Mouse (Mus musculus) ES-Bruce4 (cell line): Measurements from ENCODE around the gene Tagap.

Experiments
- CTCF ChIP-seq: IDR thresholded peaks from one replicate; pipeline ENCODE4 v1.8.1; 2011; ENCODE audit warnings: low read depth, low read length
- EP300 ChIP-seq: IDR thresholded peaks from 2 replicates; pipeline ENCODE4 v1.6.1; 2011; ENCODE audit warnings: low read depth, low read length; ENCODE audit not compliant: insufficient read depth
- POLR2A ChIP-seq: IDR thresholded peaks from one replicate; pipeline ENCODE4 v1.8.1; 2011; ENCODE audit warnings: low read length; ENCODE audit not compliant: insufficient read depth

DNA sequence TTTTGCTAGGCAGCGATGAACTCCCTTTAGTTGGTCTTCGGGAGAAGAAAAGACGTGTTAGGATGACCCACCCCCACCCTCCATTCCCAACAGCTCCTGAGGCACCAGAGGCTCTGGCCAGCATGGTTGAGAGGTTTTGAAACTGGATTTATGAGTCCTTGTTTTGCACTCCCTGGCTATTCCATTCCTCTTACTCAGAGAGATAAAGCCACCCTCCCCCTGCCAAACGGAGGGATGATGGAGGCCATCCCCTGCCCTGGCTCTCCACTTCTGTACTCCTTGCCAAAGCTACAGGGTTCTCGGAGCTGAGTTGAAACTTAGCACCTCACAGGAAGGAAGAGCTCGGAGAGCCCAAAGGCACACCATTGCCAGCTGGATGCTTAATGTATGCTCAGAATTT lies 26.6 kb upstream of the Tagap start:
- TF ChIP-seq CTCF (no peak), POLR2A (no peak), EP300 (no peak)
